Mouse (Mus musculus) neural tube, embryonic 11.5 days (tissue): Measurements from ENCODE around the gene Ppm1h. TPM values are rescaled to one million over a fixed set of nuclear protein-coding genes. Genes with fewer than 3 reads are reported as not detected.

Source experiments
- ATAC-seq: fragments of 200-750 bp; cut with Nextera tagmentation; 2 replicates; pipeline ENCODE4 v1.8.0; 2017; ENCODE audit warnings: moderate number of reproducible peaks, mild to moderate bottlenecking, moderate TSS enrichment, moderate library complexity; ENCODE audit not compliant: insufficient read depth, low FRiP score, low TSS enrichment
- DNase-seq: peaks from one replicate; pipeline ENCODE4 v3.0.0-alpha.2; 2015; ENCODE audit warnings: low spot score
- H3K27ac ChIP-seq: fragments of 300-500 bp; sonication (generic); 2 replicates; pipeline ENCODE4 v1.5.1; 2014; ENCODE audit warnings: low read depth, mild to moderate bottlenecking, low read length
- H3K27me3 ChIP-seq: fragments of 300-500 bp; sonication (generic); 2 replicates; pipeline ENCODE4 v1.6.1; 2014; ENCODE audit warnings: mild to moderate bottlenecking, low read length, mixed read lengths; ENCODE audit not compliant: control insufficient read depth, insufficient read depth
- H3K36me3 ChIP-seq: fragments of 300-500 bp; sonication (generic); 2 replicates; pipeline ENCODE4 v1.6.1; 2014; ENCODE audit warnings: mild to moderate bottlenecking, low read length, moderate library complexity, mixed read lengths; ENCODE audit not compliant: control insufficient read depth, insufficient read depth
- H3K4me1 ChIP-seq: fragments of 300-500 bp; sonication (generic); 2 replicates; pipeline ENCODE4 v1.6.1; 2014; ENCODE audit warnings: low read length, mixed read lengths; ENCODE audit not compliant: control insufficient read depth, insufficient read depth
- H3K4me2 ChIP-seq: fragments of 300-500 bp; sonication (generic); 2 replicates; pipeline ENCODE4 v1.6.1; 2014; ENCODE audit warnings: low read depth, mild to moderate bottlenecking, moderate library complexity
- H3K4me3 ChIP-seq: fragments of 300-500 bp; sonication (generic); 2 replicates; pipeline ENCODE4 v1.5.1; 2014; ENCODE audit warnings: low read depth, low read length
- H3K9ac ChIP-seq: fragments of 300-500 bp; sonication (generic); 2 replicates; pipeline ENCODE4 v1.6.1; 2014; ENCODE audit warnings: mild to moderate bottlenecking, low read length
- H3K9me3 ChIP-seq: fragments of 300-500 bp; sonication (generic); 2 replicates; pipeline ENCODE4 v1.6.1; 2016; ENCODE audit warnings: low read length; ENCODE audit not compliant: control insufficient read depth
- WGBS: fragments of 180-500 bp; shearing (Covaris S2); extraction: QIAGEN DNeasy Blood & Tissue Kit; methylation state at CpG from one replicate; pipeline ENCODE4 v1.1.7; 2014; 5-methylcytosine and 5-hydroxymethylcytosine counted together
- polyA plus RNA-seq: library from polyadenylated mRNA; unstranded; fragments of >200 nt; fragmentation: Nextera tagmentation; extraction: Ambion mirVana; gene quantifications from 2 replicates; pipeline ENCODE4 v1.2.1, GENCODE M21; 2014

The Ppm1h gene
- polyA plus RNA-seq, 1 experiment from 2014 or later, result 15.1 TPM

- 90% methylated on average over 1 of the region's 1 CpGs for WGBS
- Histone ChIP-seq H3K4me3 (no peak overlapping the region), H3K4me1 (0 out of 2 replicates have a peak, but pooled peaks cover 5% of the 10 kb centered on the region), H3K9me3 (no peaks in the 10 kb centered on the region), H3K9ac (no peak overlapping the region), H3K27me3 (no peaks in the 10 kb centered on the region), H3K36me3 (no peaks in the 10 kb centered on the region), H3K27ac (no peak overlapping the region), H3K4me2 (no peak overlapping the region)
- no peak for DNase-seq
- no peak for ATAC-seq
Measured at GRCm38 (mm10) chr10:122754967-122755366, 76.4 kb downstream of the Ppm1h start.

GRCm38 (mm10) chr10:122756879-122757530 is 78.4 kb downstream of the Ppm1h start:
- no peaks in the 10 kb centered on the region for H3K36me3 ChIP-seq
- H3K9ac ChIP-seq, result no peak overlapping the region
- no peak for ATAC-seq
- no peaks in the 10 kb centered on the region for H3K27me3 ChIP-seq
- H3K9me3 ChIP-seq, result no peaks in the 10 kb centered on the region
- WGBS, result 12% methylated on average over 6 of the region's 7 CpGs
- 0 out of 2 replicates have a peak, but pooled peaks cover 5% of the 10 kb centered on the region for H3K4me1 ChIP-seq
- no peak for DNase-seq
- H3K4me3 ChIP-seq, result no peak overlapping the region
- H3K4me2 ChIP-seq, result no peak overlapping the region
- no peak overlapping the region for H3K27ac ChIP-seq

GRCm38 (mm10) chr10:122757727-122758126 is 79.2 kb downstream of the Ppm1h start:
- Histone ChIP-seq H3K27me3 (no peaks in the 10 kb centered on the region), H3K9me3 (no peaks in the 10 kb centered on the region), H3K4me2 (no peak overlapping the region), H3K27ac (no peak overlapping the region), H3K4me3 (no peak overlapping the region), H3K4me1 (0 out of 2 replicates have a peak, but pooled peaks cover 5% of the 10 kb centered on the region), H3K9ac (no peak overlapping the region), H3K36me3 (no peaks in the 10 kb centered on the region)
- DNase-seq (no peak), ATAC-seq (no peak)
- 62% methylated on average over 12 of the region's 12 CpGs for WGBS

GRCm38 (mm10) chr10:122758346-122758745 is 79.8 kb downstream of the Ppm1h start:
- 73% methylated on average over 4 of the region's 4 CpGs for WGBS
- Histone ChIP-seq H3K4me2 (no peak overlapping the region), H3K4me3 (no peak overlapping the region), H3K27ac (no peak overlapping the region), H3K27me3 (no peaks in the 10 kb centered on the region), H3K9ac (no peak overlapping the region), H3K9me3 (no peaks in the 10 kb centered on the region), H3K36me3 (no peaks in the 10 kb centered on the region), H3K4me1 (0 out of 2 replicates have a peak, but pooled peaks cover 5% of the 10 kb centered on the region)
- DNase-seq, result no peak
- ATAC-seq, result no peak

- Histone ChIP-seq H3K4me2 (no peak overlapping the region), H3K36me3 (no peaks in the 10 kb centered on the region), H3K27ac (no peak overlapping the region), H3K9me3 (no peaks in the 10 kb centered on the region), H3K4me1 (0 out of 2 replicates have a peak, but pooled peaks cover 5% of the 10 kb centered on the region), H3K9ac (no peak overlapping the region), H3K27me3 (no peaks in the 10 kb centered on the region), H3K4me3 (no peak overlapping the region)
- ATAC-seq, result no peak
- 83% methylated on average over 2 of the region's 2 CpGs for WGBS
- no peak for DNase-seq
Measured at GRCm38 (mm10) chr10:122759729-122760128, 81.2 kb downstream of the Ppm1h start.

GRCm38 (mm10) chr10:122760469-122761307 is 82.1 kb downstream of the Ppm1h start:
- no peak overlapping the region for H3K9ac ChIP-seq
- H3K9me3 ChIP-seq, result no peaks in the 10 kb centered on the region
- no peaks in the 10 kb centered on the region for H3K27me3 ChIP-seq
- no peak for DNase-seq
- no peak overlapping the region for H3K27ac ChIP-seq
- no peak overlapping the region for H3K4me3 ChIP-seq
- WGBS, result 81% methylated on average over 7 of the region's 7 CpGs
- H3K36me3 ChIP-seq, result no peaks in the 10 kb centered on the region
- no peaks in the 10 kb centered on the region for H3K4me1 ChIP-seq
- ATAC-seq, result no peak
- no peak overlapping the region for H3K4me2 ChIP-seq

- no peaks in the 10 kb centered on the region for H3K36me3 ChIP-seq
- H3K9ac ChIP-seq, result no peak overlapping the region
- 89% methylated on average over 6 of the region's 6 CpGs for WGBS
- H3K27me3 ChIP-seq, result no peaks in the 10 kb centered on the region
- H3K4me3 ChIP-seq, result no peak overlapping the region
- no peaks in the 10 kb centered on the region for H3K4me1 ChIP-seq
- no peak overlapping the region for H3K4me2 ChIP-seq
- H3K9me3 ChIP-seq, result no peaks in the 10 kb centered on the region
- DNase-seq, result no peak
- ATAC-seq, result 0 out of 2 replicates have a peak, but pooled peaks have one; percentile 27
- H3K27ac ChIP-seq, result no peak overlapping the region
Measured at GRCm38 (mm10) chr10:122762772-122763511, 84.4 kb downstream of the Ppm1h start.

- Histone ChIP-seq H3K27me3 (no peaks in the 10 kb centered on the region), H3K4me2 (no peak overlapping the region), H3K9me3 (no peaks in the 10 kb centered on the region), H3K4me3 (no peak overlapping the region), H3K9ac (no peak overlapping the region), H3K36me3 (no peaks in the 10 kb centered on the region), H3K27ac (no peak overlapping the region), H3K4me1 (peaks cover 2% of the 10 kb centered on the region; the same call in 1 of the 2 replicates)
- ATAC-seq (no peak), DNase-seq (no peak)
- 91% methylated on average over 1 of the region's 1 CpGs for WGBS
Measured at GRCm38 (mm10) chr10:122763596-122763995, 85.0 kb downstream of the Ppm1h start.
